Mouse (Mus musculus): ENCODE data around the gene Rhox12.

The Rhox12 gene

GRCm38 (mm10) chrX:38110807-38111206, at the start of gene Rhox12:
Gene Rhox12 (minus strand): TSS chrX:38110907.
- no peak for DNase-seq (ENCODE audit: low spot score in 2 of 2)

GRCm38 (mm10) chrX:38159097-38159496, 48.4 kb upstream of the Rhox12 start:
- no peak for DNase-seq (ENCODE audit: low spot score in 2 of 2)

- no peak for DNase-seq (ENCODE audit: low spot score in 2 of 2)
These were observed 10.8 kb upstream of the Rhox12 start for GRCm38 (mm10) chrX:38121478-38121877.

GRCm38 (mm10) chrX:38120982-38121381, 10.3 kb upstream of the Rhox12 start, which contains the start of gene Rhox13:
Gene Rhox13 (plus strand): TSS chrX:38121219.
- DNase-seq (ENCODE audit: low spot score in 2 of 2), result no peak

- no peak for DNase-seq (ENCODE audit: low spot score in 2 of 2)
These were observed 25.7 kb downstream of the Rhox12 start, which contains the start of gene Rhox11 for GRCm38 (mm10) chrX:38085041-38085440. Gene Rhox11 (minus strand): TSS chrX:38085141.

GRCm38 (mm10) chrX:38084226-38084625, 26.5 kb downstream of the Rhox12 start:
- no peak for DNase-seq (ENCODE audit: low spot score in 2 of 2)

GRCm38 (mm10) chrX:38066175-38066574, 44.5 kb downstream of the Rhox12 start, which contains the start of gene Rhox10:
Gene Rhox10 (plus strand): TSS chrX:38066475.
- DNase-seq (ENCODE audit: low spot score in 2 of 2), result no peak

- no peak for DNase-seq (ENCODE audit: low spot score in 2 of 2)
These were observed 49.2 kb downstream of the Rhox12 start for GRCm38 (mm10) chrX:38061544-38061943.
